Mouse (Mus musculus): ENCODE data around the gene Plekha7. TPM values are rescaled to one million over a fixed set of nuclear protein-coding genes. Genes with fewer than 3 reads are reported as not detected.
A peak's percentile ranks its signal among the peaks of the same experiment; 100 is the strongest.

Gene Plekha7
- polyA plus RNA-seq, 1 experiment from 2014 or later, result 7.2 TPM

GRCm38 (mm10) chr7:116223010-116223783, 85.0 kb downstream of the Plekha7 start:
- H3K4me3 ChIP-seq (ENCODE audit: low read length), result no peak overlapping the region
- ATAC-seq (ENCODE audit: low FRiP score, low TSS enrichment), result peak; percentile 26; the same call in 1 of the 2 replicates
- H3K9ac ChIP-seq (ENCODE audit: low read depth, low read length), result no peak overlapping the region
- no peak overlapping the region for H3K4me2 ChIP-seq (replicated peaks; ENCODE audit: low read depth, low read length)
- WGBS, result 55% methylated on average over 14 of the region's 14 CpGs
- H3K36me3 ChIP-seq (ENCODE audit: control insufficient read depth, insufficient read depth, low read length), result no peaks in the 10 kb centered on the region
- H3K27ac ChIP-seq (ENCODE audit: low read depth, low read length), result no peak overlapping the region
- peaks cover 5% of the 10 kb centered on the region; the same call in 1 of the 2 replicates for H3K4me1 ChIP-seq (ENCODE audit: control insufficient read depth, insufficient read depth, low read length)
- no peaks in the 10 kb centered on the region for H3K9me3 ChIP-seq (ENCODE audit: control insufficient read depth, low read length)
- H3K27me3 ChIP-seq (ENCODE audit: control insufficient read depth, insufficient read depth, low read length), result no peaks in the 10 kb centered on the region

GRCm38 (mm10) chr7:116222288-116223009, 85.7 kb downstream of the Plekha7 start:
- WGBS, result 65% methylated on average over 8 of the region's 8 CpGs
- H3K4me1 ChIP-seq (ENCODE audit: control insufficient read depth, insufficient read depth, low read length), result peaks cover 5% of the 10 kb centered on the region; the same call in 1 of the 2 replicates
- H3K9me3 ChIP-seq (ENCODE audit: control insufficient read depth, low read length), result no peaks in the 10 kb centered on the region
- H3K9ac ChIP-seq (ENCODE audit: low read depth, low read length), result no peak overlapping the region
- H3K4me3 ChIP-seq (ENCODE audit: low read length), result no peak overlapping the region
- H3K36me3 ChIP-seq (ENCODE audit: control insufficient read depth, insufficient read depth, low read length), result no peaks in the 10 kb centered on the region
- no peak overlapping the region for H3K4me2 ChIP-seq (replicated peaks; ENCODE audit: low read depth, low read length)
- ATAC-seq (ENCODE audit: low FRiP score, low TSS enrichment), result no peak; the same call in 1 of the 2 replicates
- H3K27me3 ChIP-seq (ENCODE audit: control insufficient read depth, insufficient read depth, low read length), result no peaks in the 10 kb centered on the region
- no peak overlapping the region for H3K27ac ChIP-seq (ENCODE audit: low read depth, low read length)

- Histone ChIP-seq H3K36me3 (ENCODE audit: control insufficient read depth, insufficient read depth, low read length) (no peaks in the 10 kb centered on the region), H3K27me3 (ENCODE audit: control insufficient read depth, insufficient read depth, low read length) (no peaks in the 10 kb centered on the region), H3K4me1 (ENCODE audit: control insufficient read depth, insufficient read depth, low read length) (peaks cover 5% of the 10 kb centered on the region; the same call in 1 of the 2 replicates), H3K4me3 (ENCODE audit: low read length) (no peak overlapping the region), H3K27ac (ENCODE audit: low read depth, low read length) (no peak overlapping the region), H3K9me3 (ENCODE audit: control insufficient read depth, low read length) (no peaks in the 10 kb centered on the region), H3K4me2 (replicated peaks; ENCODE audit: low read depth, low read length) (no peak overlapping the region), H3K9ac (ENCODE audit: low read depth, low read length) (no peak overlapping the region)
- 30% methylated on average over 7 of the region's 7 CpGs for WGBS
- no peak for ATAC-seq (ENCODE audit: low FRiP score, low TSS enrichment)
Measured at GRCm38 (mm10) chr7:116221883-116222282, 86.3 kb downstream of the Plekha7 start.

GRCm38 (mm10) chr7:116220103-116220707, 88.0 kb downstream of the Plekha7 start:
- ATAC-seq (ENCODE audit: low FRiP score, low TSS enrichment), result no peak

GRCm38 (mm10) chr7:116217747-116218146, 90.4 kb downstream of the Plekha7 start:
- ATAC-seq (ENCODE audit: low FRiP score, low TSS enrichment), result no peak
- WGBS, result 95% methylated on average over 7 of the region's 7 CpGs
- no peak overlapping the region for H3K4me3 ChIP-seq (ENCODE audit: low read length)
- no peak overlapping the region for H3K27ac ChIP-seq (ENCODE audit: low read depth, low read length)
- H3K9ac ChIP-seq (ENCODE audit: low read depth, low read length), result no peak overlapping the region
- H3K9me3 ChIP-seq (ENCODE audit: control insufficient read depth, low read length), result no peaks in the 10 kb centered on the region
- H3K4me2 ChIP-seq (replicated peaks; ENCODE audit: low read depth, low read length), result no peak overlapping the region
- peaks cover 5% of the 10 kb centered on the region; the same call in 1 of the 2 replicates for H3K4me1 ChIP-seq (ENCODE audit: control insufficient read depth, insufficient read depth, low read length)
- no peaks in the 10 kb centered on the region for H3K36me3 ChIP-seq (ENCODE audit: control insufficient read depth, insufficient read depth, low read length)
- no peaks in the 10 kb centered on the region for H3K27me3 ChIP-seq (ENCODE audit: control insufficient read depth, insufficient read depth, low read length)

More at GRCm38 (mm10) chr7:116220103-116220707, 88.0 kb downstream of the Plekha7 start:
- Histone ChIP-seq H3K36me3 (ENCODE audit: control insufficient read depth, insufficient read depth, low read length) (no peaks in the 10 kb centered on the region), H3K4me3 (ENCODE audit: low read length) (no peak overlapping the region), H3K27ac (ENCODE audit: low read depth, low read length) (no peak overlapping the region), H3K27me3 (ENCODE audit: control insufficient read depth, insufficient read depth, low read length) (no peaks in the 10 kb centered on the region), H3K9me3 (ENCODE audit: control insufficient read depth, low read length) (no peaks in the 10 kb centered on the region), H3K4me1 (ENCODE audit: control insufficient read depth, insufficient read depth, low read length) (peaks cover 5% of the 10 kb centered on the region; the same call in 1 of the 2 replicates), H3K4me2 (replicated peaks; ENCODE audit: low read depth, low read length) (no peak overlapping the region), H3K9ac (ENCODE audit: low read depth, low read length) (no peak overlapping the region)
- 83% methylated on average over 12 of the region's 12 CpGs for WGBS

- H3K36me3 ChIP-seq (ENCODE audit: control insufficient read depth, insufficient read depth, low read length), result no peaks in the 10 kb centered on the region
- H3K9me3 ChIP-seq (ENCODE audit: control insufficient read depth, low read length), result no peaks in the 10 kb centered on the region
- peaks cover 17% of the 10 kb centered on the region; the same call in 1 of the 2 replicates for H3K4me1 ChIP-seq (ENCODE audit: control insufficient read depth, insufficient read depth, low read length)
- ATAC-seq (ENCODE audit: low FRiP score, low TSS enrichment), result peak; percentile 56
- H3K4me2 ChIP-seq (replicated peaks; ENCODE audit: low read depth, low read length), result no peak overlapping the region
- H3K9ac ChIP-seq (ENCODE audit: low read depth, low read length), result no peak overlapping the region
- WGBS, result 11% methylated on average over 9 of the region's 9 CpGs
- no peaks in the 10 kb centered on the region for H3K27me3 ChIP-seq (ENCODE audit: control insufficient read depth, insufficient read depth, low read length)
- H3K27ac ChIP-seq (ENCODE audit: low read depth, low read length), result no peak overlapping the region
- H3K4me3 ChIP-seq (ENCODE audit: low read length), result no peak overlapping the region
Measured at GRCm38 (mm10) chr7:116211904-116212303, 96.3 kb downstream of the Plekha7 start.

- Histone ChIP-seq H3K4me2 (replicated peaks; ENCODE audit: low read depth, low read length) (no peak overlapping the region), H3K4me3 (ENCODE audit: low read length) (no peak overlapping the region), H3K9me3 (ENCODE audit: control insufficient read depth, low read length) (no peaks in the 10 kb centered on the region), H3K27ac (ENCODE audit: low read depth, low read length) (no peak overlapping the region), H3K4me1 (ENCODE audit: control insufficient read depth, insufficient read depth, low read length) (peaks cover 17% of the 10 kb centered on the region; the same call in 1 of the 2 replicates), H3K9ac (ENCODE audit: low read depth, low read length) (no peak overlapping the region), H3K36me3 (ENCODE audit: control insufficient read depth, insufficient read depth, low read length) (no peaks in the 10 kb centered on the region), H3K27me3 (ENCODE audit: control insufficient read depth, insufficient read depth, low read length) (no peaks in the 10 kb centered on the region)
- no peak for ATAC-seq (ENCODE audit: low FRiP score, low TSS enrichment)
- WGBS, result 35% methylated on average over 10 of the region's 10 CpGs
Measured at GRCm38 (mm10) chr7:116209926-116210631, 98.1 kb downstream of the Plekha7 start.

- no peaks in the 10 kb centered on the region for H3K27me3 ChIP-seq (ENCODE audit: control insufficient read depth, insufficient read depth, low read length)
- no peak overlapping the region for H3K4me3 ChIP-seq (ENCODE audit: low read length)
- peaks cover 17% of the 10 kb centered on the region; the same call in 1 of the 2 replicates for H3K4me1 ChIP-seq (ENCODE audit: control insufficient read depth, insufficient read depth, low read length)
- H3K27ac ChIP-seq (ENCODE audit: low read depth, low read length), result no peak overlapping the region
- H3K4me2 ChIP-seq (replicated peaks; ENCODE audit: low read depth, low read length), result no peak overlapping the region
- no peaks in the 10 kb centered on the region for H3K36me3 ChIP-seq (ENCODE audit: control insufficient read depth, insufficient read depth, low read length)
- no peaks in the 10 kb centered on the region for H3K9me3 ChIP-seq (ENCODE audit: control insufficient read depth, low read length)
- ATAC-seq (ENCODE audit: low FRiP score, low TSS enrichment), result no peak
- H3K9ac ChIP-seq (ENCODE audit: low read depth, low read length), result no peak overlapping the region
- WGBS, result 36% methylated on average over 8 of the region's 8 CpGs
Measured at GRCm38 (mm10) chr7:116208880-116209279, 99.3 kb downstream of the Plekha7 start.
